Mouse (Mus musculus) heart, postnatal 0 days (tissue): ENCODE measurements at regions not wholly inside any gene's neighbourhood (a gene's known extent, or its start where the extent isn't known, plus 50 kb on each side); places are given as distances from the start of the nearest gene placed in this dataset.

Source experiments
- ATAC-seq: fragments of 200-750 bp; cut with Nextera tagmentation; 2 replicates; pipeline ENCODE4 v1.8.0; 2017; ENCODE audit warnings: low read depth, moderate number of reproducible peaks, moderate library complexity; ENCODE audit not compliant: insufficient read depth
- DNase-seq: peaks from one replicate; pipeline ENCODE4 v3.0.0-alpha.2; 2016; ENCODE audit warnings: low spot score
- H3K27ac ChIP-seq: fragments of 300-500 bp; sonication (generic); 2 replicates; pipeline ENCODE4 v1.5.1; 2014; ENCODE audit warnings: low read depth, mild to moderate bottlenecking
- H3K27me3 ChIP-seq: fragments of 300-500 bp; sonication (generic); 2 replicates; pipeline ENCODE4 v1.6.1; 2014; ENCODE audit warnings: low read length, mixed read lengths; ENCODE audit not compliant: control insufficient read depth, insufficient read depth
- H3K36me3 ChIP-seq: fragments of 300-500 bp; sonication (generic); replicated peaks from 2 replicates; pipeline ENCODE4 v1.6.1; 2014; ENCODE audit warnings: low read length, mixed read lengths; ENCODE audit not compliant: control insufficient read depth, insufficient read depth
- H3K4me1 ChIP-seq: fragments of 300-500 bp; sonication (generic); 2 replicates; pipeline ENCODE4 v1.6.1; 2014; ENCODE audit warnings: antibody characterized with exemption; ENCODE audit not compliant: control insufficient read depth, insufficient read depth
- H3K4me2 ChIP-seq: fragments of 300-500 bp; sonication (generic); 2 replicates; pipeline ENCODE4 v1.6.1; 2014; ENCODE audit warnings: low read depth, mild to moderate bottlenecking, low read length, moderate library complexity
- H3K4me3 ChIP-seq: fragments of 300-500 bp; sonication (generic); 2 replicates; pipeline ENCODE4 v1.5.1; 2014; ENCODE audit warnings: low read depth, low read length
- H3K9ac ChIP-seq: fragments of 300-500 bp; sonication (generic); replicated peaks from 2 replicates; pipeline ENCODE4 v1.6.1; 2014; ENCODE audit warnings: low read depth, low read length, mixed read lengths
- H3K9me3 ChIP-seq: fragments of 300-500 bp; sonication (generic); replicated peaks from 2 replicates; pipeline ENCODE4 v1.6.1; 2016; ENCODE audit warnings: low read length; ENCODE audit not compliant: control insufficient read depth
- CTCF ChIP-seq: IDR thresholded peaks from 2 replicates; pipeline ENCODE4 v1.5.1; 2016; ENCODE audit warnings: antibody characterized with exemption, control low read depth, low read depth
- EP300 ChIP-seq: IDR thresholded peaks from 2 replicates; pipeline ENCODE4 v1.6.1; 2016; ENCODE audit warnings: antibody characterized with exemption, low read depth
- WGBS: fragments of 180-500 bp; shearing (Covaris S2); extraction: QIAGEN DNeasy Blood & Tissue Kit; methylation state at CpG from one replicate; pipeline ENCODE4 v1.1.7; 2014; 5-methylcytosine and 5-hydroxymethylcytosine counted together

GRCm38 (mm10) chr12:42137764-42138163 is 651.5 kb upstream of the Lrrn3 start:
- ATAC-seq (no peak), DNase-seq (no peak)
- Histone ChIP-seq H3K36me3 (no peaks in the 10 kb centered on the region), H3K4me3 (no peak overlapping the region), H3K27ac (no peak overlapping the region), H3K27me3 (no peaks in the 10 kb centered on the region), H3K9me3 (no peaks in the 10 kb centered on the region), H3K4me2 (no peak overlapping the region), H3K4me1 (no peaks in the 10 kb centered on the region), H3K9ac (no peak overlapping the region)
- WGBS: 39% methylated on average over 5 of the region's 5 CpGs
- TF ChIP-seq CTCF: no peak
- TF ChIP-seq EP300: no peak

GRCm38 (mm10) chr12:42100189-42100588 is 614.0 kb upstream of the Lrrn3 start:
- 37% methylated on average over 1 of the region's 1 CpGs for WGBS
- Histone ChIP-seq H3K27ac (no peak overlapping the region), H3K36me3 (no peaks in the 10 kb centered on the region), H3K4me2 (no peak overlapping the region), H3K27me3 (no peaks in the 10 kb centered on the region), H3K4me1 (no peaks in the 10 kb centered on the region), H3K9ac (no peak overlapping the region), H3K9me3 (no peaks in the 10 kb centered on the region), H3K4me3 (no peak overlapping the region)
- ATAC-seq (no peak), DNase-seq (no peak)
- TF ChIP-seq CTCF (no peak), EP300 (no peak)

DNA sequence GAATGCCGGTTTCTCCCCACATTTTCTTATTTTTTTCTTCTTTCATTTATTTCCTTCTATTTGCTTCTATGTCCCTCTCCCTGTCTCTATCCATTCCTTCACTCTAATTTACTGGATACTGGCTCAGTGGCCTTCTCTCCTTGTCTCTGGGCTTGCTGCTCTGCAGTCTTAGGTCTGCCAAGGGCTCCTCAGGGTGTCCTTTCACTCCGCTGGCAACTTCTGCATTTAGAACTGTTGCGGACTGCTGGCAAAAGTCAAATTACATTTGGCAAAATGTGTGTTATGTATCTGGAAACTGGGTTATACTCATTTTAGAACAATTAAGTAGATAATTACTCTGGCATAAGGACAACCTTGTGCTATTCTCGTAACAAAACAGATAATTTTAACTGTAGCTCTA is 584.2 kb upstream of the Lrrn3 start:
- WGBS: 82% methylated on average over 4 of the region's 4 CpGs
- Histone ChIP-seq H3K4me2 (no peak overlapping the region), H3K4me3 (no peak overlapping the region), H3K9ac (no peak overlapping the region), H3K36me3 (no peaks in the 10 kb centered on the region), H3K27me3 (no peaks in the 10 kb centered on the region), H3K9me3 (no peaks in the 10 kb centered on the region), H3K4me1 (no peaks in the 10 kb centered on the region), H3K27ac (no peak overlapping the region)
- ATAC-seq (no peak), DNase-seq (no peak)
- TF ChIP-seq EP300: no peak
- no peak for TF ChIP-seq CTCF

DNA sequence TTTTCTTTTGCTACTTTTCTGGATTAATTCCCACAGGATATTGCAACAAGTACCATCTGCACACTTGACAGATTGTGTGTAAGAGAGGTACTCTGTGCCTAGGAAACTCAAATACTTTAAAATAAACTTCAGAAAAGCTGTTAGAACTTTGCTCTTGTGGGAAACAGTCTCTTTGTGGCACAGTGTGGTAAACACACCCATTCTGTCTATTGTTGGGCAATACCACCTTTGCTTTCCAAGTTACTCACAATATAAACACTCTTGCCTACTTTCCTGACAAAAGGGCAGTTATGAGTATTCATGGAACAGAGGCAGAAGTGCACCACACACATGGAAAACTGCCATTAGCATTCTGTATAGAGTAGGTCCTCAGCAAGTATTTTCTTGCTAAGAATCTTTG is 577.5 kb upstream of the Lrrn3 start:
- Histone ChIP-seq H3K9me3 (no peaks in the 10 kb centered on the region), H3K4me3 (no peak overlapping the region), H3K36me3 (no peaks in the 10 kb centered on the region), H3K4me1 (no peaks in the 10 kb centered on the region), H3K27me3 (no peaks in the 10 kb centered on the region), H3K27ac (no peak overlapping the region), H3K4me2 (no peak overlapping the region), H3K9ac (no peak overlapping the region)
- DNase-seq (no peak), ATAC-seq (no peak)
- TF ChIP-seq CTCF: no peak
- TF ChIP-seq EP300: no peak

- no peaks in the 10 kb centered on the region for H3K36me3 ChIP-seq
- DNase-seq: no peak
- H3K27me3 ChIP-seq: no peaks in the 10 kb centered on the region
- no peak overlapping the region for H3K9ac ChIP-seq
- 34% methylated on average over 1 of the region's 1 CpGs for WGBS
- no peak overlapping the region for H3K4me3 ChIP-seq
- H3K9me3 ChIP-seq: no peaks in the 10 kb centered on the region
- no peaks in the 10 kb centered on the region for H3K4me1 ChIP-seq
- ATAC-seq: no peak
- no peak overlapping the region for H3K27ac ChIP-seq
- TF ChIP-seq EP300 (no peak), CTCF (no peak)
- H3K4me2 ChIP-seq: no peak overlapping the region
These were observed 562.8 kb upstream of the Lrrn3 start for GRCm38 (mm10) chr12:42049056-42049455.

- H3K9ac ChIP-seq: no peak overlapping the region
- no peak overlapping the region for H3K4me3 ChIP-seq
- no peak for ATAC-seq
- no peaks in the 10 kb centered on the region for H3K9me3 ChIP-seq
- H3K27me3 ChIP-seq: no peaks in the 10 kb centered on the region
- 42% methylated on average over 2 of the region's 2 CpGs for WGBS
- no peak overlapping the region for H3K4me2 ChIP-seq
- DNase-seq: no peak
- no peak for TF ChIP-seq EP300
- peak; percentile 15; the same call in 1 of the 2 replicates for TF ChIP-seq CTCF
- H3K36me3 ChIP-seq: no peaks in the 10 kb centered on the region
- H3K27ac ChIP-seq: no peak overlapping the region
- no peaks in the 10 kb centered on the region for H3K4me1 ChIP-seq
These were observed 541.6 kb upstream of the Lrrn3 start for GRCm38 (mm10) chr12:42027874-42028273.
